9 mouse cellular contexts compared by ENCODE assay signal in genomic region chr8:120143911-120144651, GRCm38 (mm10). TPM values are rescaled to one million over a fixed set of nuclear protein-coding genes. Genes with fewer than 3 reads are reported as not detected.
DNase-seq lines count a peak whose midpoint lies in the region; ATAC-seq lines count a peak whose summit lies in the region.
"Had no signal": no experiment of that assay in that cellular context is flagged by ENCODE, and none has a peak within 500 bp of the region (broad histone marks: within the 10 kb centered on the region; RNA-seq: fewer than 3 reads in every experiment).

No protein-coding gene starts in this region.

- no peak overlapping the region for H3K4me2 ChIP-seq in forebrain, embryonic 14.5 days (ENCODE audit: low read length)
- no peak overlapping the region for H3K4me2 ChIP-seq in limb, embryonic 12.5 days
- H3K4me2 ChIP-seq: lung, embryonic 14.5 days had no signal

- peak; percentile 82 for ATAC-seq in forebrain, embryonic 14.5 days
- ATAC-seq in limb, embryonic 12.5 days (ENCODE audit: insufficient number of reproducible peaks, insufficient read depth, low FRiP score, low TSS enrichment, low read depth), result no peak

- H3K27me3 ChIP-seq in forebrain, embryonic 14.5 days (replicated peaks; ENCODE audit: control insufficient read depth, insufficient read depth, low read length), result no peaks in the 10 kb centered on the region
- H3K27me3 ChIP-seq in limb, embryonic 12.5 days, result peaks cover 13% of the 10 kb centered on the region; the same call in 1 of the 2 replicates

- 54% methylated on average over 15 of the region's 15 CpGs for WGBS in forebrain, embryonic 14.5 days
- WGBS in limb, embryonic 12.5 days, result 63% methylated on average over 15 of the region's 15 CpGs

- no peaks in the 10 kb centered on the region for H3K36me3 ChIP-seq in forebrain, embryonic 14.5 days (ENCODE audit: control insufficient read depth, insufficient read depth, low read length)
- no peaks in the 10 kb centered on the region for H3K36me3 ChIP-seq in limb, embryonic 12.5 days

- no peaks in the 10 kb centered on the region for H3K9me3 ChIP-seq in forebrain, embryonic 14.5 days (replicated peaks; ENCODE audit: control insufficient read depth, low read length)
- H3K9me3 ChIP-seq in limb, embryonic 12.5 days, result no peaks in the 10 kb centered on the region

- peak overlapping the region; percentile 77 for H3K27ac ChIP-seq in forebrain, embryonic 14.5 days (ENCODE audit: low read depth, low read length)
- H3K27ac ChIP-seq in limb, embryonic 12.5 days, result 0 out of 2 replicates have a peak overlapping the region, but pooled peaks have one; percentile 8

- H3K9ac ChIP-seq in forebrain, embryonic 14.5 days (ENCODE audit: low read length), result no peak overlapping the region
- H3K9ac ChIP-seq in limb, embryonic 12.5 days (replicated peaks), result no peak overlapping the region
- H3K9ac ChIP-seq: lung, embryonic 14.5 days had no signal

- H3K4me1 ChIP-seq in forebrain, embryonic 14.5 days (ENCODE audit: control insufficient read depth, insufficient read depth, low read length), result peaks cover 19% of the 10 kb centered on the region
- H3K4me1 ChIP-seq in limb, embryonic 12.5 days (replicated peaks), result peaks cover 13% of the 10 kb centered on the region

- DNase-seq in MN1 (ENCODE audit: low spot score), result peak; percentile 55
- peak; percentile 62 for DNase-seq in adrenal gland, postnatal 10 days
- peak; percentile 51 for DNase-seq in forebrain, embryonic 14.5 days (ENCODE audit: low spot score)
- no peak for DNase-seq in embryo, embryonic 10 days (ENCODE audit: low spot score)
- DNase-seq in embryo, embryonic 10.5 days (ENCODE audit: low spot score), result no peak
- DNase-seq in testis, postnatal 10 days (ENCODE audit: low spot score), result no peak
- no peak for DNase-seq in lung, postnatal 10 days

- H3K4me3 ChIP-seq in forebrain, embryonic 14.5 days (ENCODE audit: low read depth, low read length), result no peak overlapping the region
- no peak overlapping the region for H3K4me3 ChIP-seq in limb, embryonic 12.5 days (replicated peaks)

RNA-seq across cellular contexts. Expression of gene 6430548M08Rik, which starts 30.1 kb away (rescaled TPM):
- total RNA-seq in adrenal gland, postnatal 10 days (2021), result 10 to 100 TPM; 39.7 to 41.9 TPM
- 20.4 and 30.1 TPM in 2 replicates for polyA plus RNA-seq in forebrain, embryonic 14.5 days (2014; fragmentation: Nextera tagmentation; extraction: Ambion mirVana)
- polyA plus RNA-seq in limb, embryonic 12.5 days (2016; fragmentation: Nextera tagmentation; extraction: Ambion mirVana), result 3.0 and 3.5 TPM in 2 replicates

RNA-seq across cellular contexts. Expression of gene Fam92b, which starts 33.2 kb away (rescaled TPM):
- 1 to 10 TPM in 1 of 2 experiments, under 1 TPM in 1; 0.90 to 1.4 TPM for total RNA-seq in adrenal gland, postnatal 10 days (2021)
- 2.3 and 2.4 TPM in 2 replicates for polyA plus RNA-seq in forebrain, embryonic 14.5 days (2014; fragmentation: Nextera tagmentation; extraction: Ambion mirVana)
- polyA plus RNA-seq in limb, embryonic 12.5 days (2016; fragmentation: Nextera tagmentation; extraction: Ambion mirVana), result not detected in 2 replicates
- polyA plus RNA-seq: lung, embryonic 14.5 days had no signal

RNA-seq across cellular contexts. Expression of gene Zdhhc7, which starts 42.8 kb away (rescaled TPM):
- 10 to 100 TPM; 43.2 to 44.8 TPM for total RNA-seq in adrenal gland, postnatal 10 days (2021)
- 19.5 and 21.8 TPM in 2 replicates for polyA plus RNA-seq in forebrain, embryonic 14.5 days (2014; fragmentation: Nextera tagmentation; extraction: Ambion mirVana)
- polyA plus RNA-seq in limb, embryonic 12.5 days (2016; fragmentation: Nextera tagmentation; extraction: Ambion mirVana), result 28.7 and 29.4 TPM in 2 replicates

Comparison
In these comparisons a context has a peak if more than half of its experiments do, and no peak if none do; other contexts are left out.
1. DNase-seq: peak in MN1 (single experiment), adrenal gland, postnatal 10 days (single experiment) and forebrain, embryonic 14.5 days (single experiment); none in embryo, embryonic 10 days (single experiment), embryo, embryonic 10.5 days (single experiment), testis, postnatal 10 days (single experiment) and lung, postnatal 10 days (single experiment).